Mouse (Mus musculus) hindbrain, embryonic 16.5 days (tissue): ENCODE measurements at regions not wholly inside any gene's neighbourhood (a gene's known extent, or its start where the extent isn't known, plus 50 kb on each side); places are given as distances from the start of the nearest gene placed in this dataset.
A peak's percentile ranks its signal among the peaks of the same experiment; 100 is the strongest.

Experiments used
- ATAC-seq: fragments of 200-750 bp; cut with Nextera tagmentation; 2 replicates; pipeline ENCODE4 v1.8.0; 2017; ENCODE audit warnings: moderate TSS enrichment, moderate library complexity
- H3K27ac ChIP-seq: fragments of 300-500 bp; sonication (generic); 2 replicates; pipeline ENCODE4 v1.5.1; 2014; ENCODE audit warnings: low read depth, mild to moderate bottlenecking, control low read depth, low read length, moderate library complexity
- H3K27me3 ChIP-seq: fragments of 300-500 bp; sonication (generic); replicated peaks from 2 replicates; pipeline ENCODE4 v1.6.1; 2014; ENCODE audit warnings: low read length; ENCODE audit not compliant: control insufficient read depth, insufficient read depth
- H3K36me3 ChIP-seq: fragments of 300-500 bp; sonication (generic); 2 replicates; pipeline ENCODE4 v1.6.1; 2014; ENCODE audit warnings: mild to moderate bottlenecking, low read length, moderate library complexity, mixed read lengths; ENCODE audit not compliant: control insufficient read depth, insufficient read depth
- H3K4me1 ChIP-seq: fragments of 300-500 bp; sonication (generic); 2 replicates; pipeline ENCODE4 v1.6.1; 2014; ENCODE audit warnings: low read depth, low read length; ENCODE audit not compliant: control insufficient read depth, insufficient read depth
- H3K4me2 ChIP-seq: fragments of 300-500 bp; sonication (generic); 2 replicates; pipeline ENCODE4 v1.6.1; 2014; ENCODE audit warnings: mild to moderate bottlenecking, low read length, control low read depth, moderate library complexity
- H3K4me3 ChIP-seq: fragments of 300-500 bp; sonication (generic); 2 replicates; pipeline ENCODE4 v1.5.1; 2014; ENCODE audit warnings: mild to moderate bottlenecking, low read length, control low read depth, moderate library complexity
- H3K9ac ChIP-seq: fragments of 300-500 bp; sonication (generic); 2 replicates; pipeline ENCODE4 v1.6.1; 2014; ENCODE audit warnings: low read depth, mild to moderate bottlenecking, control low read depth, low read length, moderate library complexity
- H3K9me3 ChIP-seq: fragments of 300-500 bp; sonication (generic); 2 replicates; pipeline ENCODE4 v1.6.1; 2014; ENCODE audit warnings: mild to moderate bottlenecking, low read length, moderate library complexity; ENCODE audit not compliant: control insufficient read depth
- WGBS: fragments of 180-500 bp; shearing (Covaris S2); extraction: QIAGEN DNeasy Blood & Tissue Kit; methylation state at CpG from one replicate; pipeline ENCODE4 v1.1.7; 2014; 5-methylcytosine and 5-hydroxymethylcytosine counted together

GRCm38 (mm10) chr9:46482859-46483443 lies 163.2 kb upstream of the 4931429L15Rik start:
- no peak overlapping the region for H3K4me3 ChIP-seq
- no peak overlapping the region for H3K27ac ChIP-seq
- H3K9me3 ChIP-seq: no peaks in the 10 kb centered on the region
- H3K27me3 ChIP-seq: no peaks in the 10 kb centered on the region; the same call in 1 of the 2 replicates
- H3K4me1 ChIP-seq: peaks cover 15% of the 10 kb centered on the region
- H3K9ac ChIP-seq: no peak overlapping the region
- no peak for ATAC-seq
- 29% methylated on average over 5 of the region's 5 CpGs for WGBS
- no peaks in the 10 kb centered on the region for H3K36me3 ChIP-seq
- no peak overlapping the region; the same call in 1 of the 2 replicates for H3K4me2 ChIP-seq

- Histone ChIP-seq H3K4me1 (peaks cover 15% of the 10 kb centered on the region), H3K36me3 (no peaks in the 10 kb centered on the region), H3K4me2 (no peak overlapping the region; the same call in 1 of the 2 replicates), H3K27ac (no peak overlapping the region), H3K9me3 (no peaks in the 10 kb centered on the region), H3K4me3 (no peak overlapping the region), H3K9ac (no peak overlapping the region), H3K27me3 (no peaks in the 10 kb centered on the region; the same call in 1 of the 2 replicates)
- WGBS: 40% methylated on average over 12 of the region's 12 CpGs
- ATAC-seq: no peak
Measured at GRCm38 (mm10) chr9:46482034-46482858, 162.5 kb upstream of the 4931429L15Rik start.

GRCm38 (mm10) chr9:46481491-46481890 lies 161.7 kb upstream of the 4931429L15Rik start:
- Histone ChIP-seq H3K4me1 (peaks cover 17% of the 10 kb centered on the region), H3K36me3 (no peaks in the 10 kb centered on the region), H3K27ac (no peak overlapping the region), H3K4me3 (no peak overlapping the region), H3K9ac (no peak overlapping the region), H3K9me3 (no peaks in the 10 kb centered on the region), H3K27me3 (no peaks in the 10 kb centered on the region; the same call in 1 of the 2 replicates), H3K4me2 (no peak overlapping the region)
- ATAC-seq: no peak
- 34% methylated on average over 7 of the region's 7 CpGs for WGBS

- no peak overlapping the region; the same call in 1 of the 2 replicates for H3K27ac ChIP-seq
Measured at GRCm38 (mm10) chr9:46480080-46480690, 160.4 kb upstream of the 4931429L15Rik start.

GRCm38 (mm10) chr9:46478611-46479010 lies 158.8 kb upstream of the 4931429L15Rik start:
- no peak for ATAC-seq
- 56% methylated on average over 2 of the region's 2 CpGs for WGBS
- H3K4me2 ChIP-seq: no peak overlapping the region
- no peak overlapping the region for H3K4me3 ChIP-seq
- H3K36me3 ChIP-seq: no peaks in the 10 kb centered on the region
- H3K9me3 ChIP-seq: no peaks in the 10 kb centered on the region
- H3K27ac ChIP-seq: no peak overlapping the region
- H3K4me1 ChIP-seq: peaks cover 19% of the 10 kb centered on the region
- no peaks in the 10 kb centered on the region; the same call in 1 of the 2 replicates for H3K27me3 ChIP-seq
- H3K9ac ChIP-seq: no peak overlapping the region

More at GRCm38 (mm10) chr9:46480080-46480690, 160.4 kb upstream of the 4931429L15Rik start:
- H3K36me3 ChIP-seq: no peaks in the 10 kb centered on the region
- 4% methylated on average over 13 of the region's 13 CpGs for WGBS
- H3K27me3 ChIP-seq: no peaks in the 10 kb centered on the region; the same call in 1 of the 2 replicates
- H3K9ac ChIP-seq: no peak overlapping the region
- no peak overlapping the region for H3K4me3 ChIP-seq
- peak overlapping the region; percentile 7; the same call in 1 of the 2 replicates for H3K4me2 ChIP-seq
- ATAC-seq: peak; percentile 71
- peaks cover 19% of the 10 kb centered on the region for H3K4me1 ChIP-seq
- no peaks in the 10 kb centered on the region for H3K9me3 ChIP-seq

- no peaks in the 10 kb centered on the region for H3K9me3 ChIP-seq
- no peaks in the 10 kb centered on the region for H3K36me3 ChIP-seq
- WGBS: 48% methylated on average over 5 of the region's 5 CpGs
- no peak for ATAC-seq
- H3K4me2 ChIP-seq: no peak overlapping the region
- H3K27ac ChIP-seq: no peak overlapping the region
- H3K4me3 ChIP-seq: no peak overlapping the region
- H3K9ac ChIP-seq: no peak overlapping the region
- H3K4me1 ChIP-seq: peaks cover 11% of the 10 kb centered on the region
- no peaks in the 10 kb centered on the region for H3K27me3 ChIP-seq
Measured at GRCm38 (mm10) chr9:46476516-46476915, 156.7 kb upstream of the 4931429L15Rik start.

GRCm38 (mm10) chr9:46473681-46474080 lies 153.9 kb upstream of the 4931429L15Rik start:
- H3K9me3 ChIP-seq: no peaks in the 10 kb centered on the region
- H3K4me2 ChIP-seq: no peak overlapping the region
- H3K4me1 ChIP-seq: peaks cover 5% of the 10 kb centered on the region; the same call in 1 of the 2 replicates
- no peak overlapping the region for H3K9ac ChIP-seq
- H3K4me3 ChIP-seq: no peak overlapping the region
- no peak for ATAC-seq
- H3K36me3 ChIP-seq: no peaks in the 10 kb centered on the region
- WGBS: 74% methylated on average over 10 of the region's 10 CpGs
- H3K27ac ChIP-seq: no peak overlapping the region
- no peaks in the 10 kb centered on the region for H3K27me3 ChIP-seq

- Histone ChIP-seq H3K9ac (no peak overlapping the region), H3K4me2 (no peak overlapping the region), H3K27me3 (no peaks in the 10 kb centered on the region), H3K9me3 (no peaks in the 10 kb centered on the region), H3K27ac (no peak overlapping the region), H3K4me1 (peaks cover 5% of the 10 kb centered on the region), H3K36me3 (no peaks in the 10 kb centered on the region), H3K4me3 (no peak overlapping the region)
- WGBS: 64% methylated on average over 7 of the region's 7 CpGs
- ATAC-seq: no peak
Measured at GRCm38 (mm10) chr9:46469521-46469920, 149.7 kb upstream of the 4931429L15Rik start.

- Histone ChIP-seq H3K9me3 (no peaks in the 10 kb centered on the region), H3K4me2 (no peak overlapping the region)
Measured at GRCm38 (mm10) chr9:46468306-46468705, 148.5 kb upstream of the 4931429L15Rik start.

More at GRCm38 (mm10) chr9:46468306-46468705, 148.5 kb upstream of the 4931429L15Rik start:
- Histone ChIP-seq H3K36me3 (no peaks in the 10 kb centered on the region), H3K9ac (no peak overlapping the region), H3K27ac (no peak overlapping the region), H3K4me3 (no peak overlapping the region), H3K27me3 (no peaks in the 10 kb centered on the region), H3K4me1 (peaks cover 5% of the 10 kb centered on the region)
- 21% methylated on average over 2 of the region's 2 CpGs for whole genome bisulfite sequencing
- no peak for ATAC-seq
